Mouse (Mus musculus): Measurements from ENCODE around the gene Rnase9.

DNA sequence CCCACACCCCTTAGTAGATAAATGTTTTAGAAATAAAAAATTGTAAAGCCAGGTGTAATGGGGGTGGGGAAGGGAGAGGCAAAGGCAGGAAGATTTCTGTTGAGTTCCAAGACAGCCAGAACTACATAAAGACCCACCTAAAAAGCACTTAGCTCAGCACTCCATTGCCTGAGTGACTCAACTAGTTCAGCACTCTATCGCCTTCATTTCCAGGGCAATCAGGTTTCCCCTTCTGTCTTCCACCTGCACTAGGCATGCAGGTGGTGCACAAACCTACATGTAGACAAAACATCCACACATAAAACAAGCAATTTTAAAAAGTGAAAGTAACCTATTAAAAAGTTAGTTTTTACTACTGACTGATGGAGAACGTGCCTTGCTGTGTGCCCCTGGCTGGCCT is 43.4 kb upstream of the Rnase9 start:
- no peak for TF ChIP-seq CTCF (IDR thresholded peaks at IDR 0.05; ENCODE audit: low read depth)
- no peak for TF ChIP-seq EP300 (optimal IDR thresholded peaks at IDR 0.05)
